Mouse (Mus musculus): ENCODE results near the gene Pbx4. TPM values are rescaled to one million over a fixed set of nuclear protein-coding genes. Genes with fewer than 3 reads are reported as not detected.

Pbx4 gene
- polyA plus RNA-seq, 1 experiment from 2014 or later: 2.0 TPM

GRCm38 (mm10) chr8:69882833-69883600 lies 50.7 kb downstream of the Pbx4 start:
- no peak overlapping the region for H3K4me2 ChIP-seq (ENCODE audit: low read depth, low read length)
- whole genome bisulfite sequencing (ENCODE audit: insufficient replicate concordance): 15% methylated on average over 52 of the region's 52 CpGs

GRCm38 (mm10) chr8:69884141-69884540 lies 51.9 kb downstream of the Pbx4 start:
- WGBS (ENCODE audit: insufficient replicate concordance): 48% methylated on average over 13 of the region's 13 CpGs
- no peaks in the 10 kb centered on the region for H3K36me3 ChIP-seq (ENCODE audit: control insufficient read depth, insufficient read depth)
- no peak for ATAC-seq (ENCODE audit: low read depth)

More at GRCm38 (mm10) chr8:69882833-69883600, 50.7 kb downstream of the Pbx4 start:
- Histone ChIP-seq H3K9me3 (replicated peaks; ENCODE audit: control insufficient read depth, low read length) (no peaks in the 10 kb centered on the region; the same call in 1 of the 2 replicates), H3K36me3 (ENCODE audit: control insufficient read depth, insufficient read depth) (no peaks in the 10 kb centered on the region), H3K27me3 (ENCODE audit: control insufficient read depth, insufficient read depth, low read depth, low read length) (peaks cover 91% of the 10 kb centered on the region), H3K4me3 (ENCODE audit: low read depth, low read length) (no peak overlapping the region), H3K9ac (ENCODE audit: low read depth, low read length) (no peak overlapping the region), H3K27ac (ENCODE audit: low read length) (no peak overlapping the region), H3K4me1 (ENCODE audit: control insufficient read depth, low read depth, low read length) (peaks cover 11% of the 10 kb centered on the region)
- no peak for ATAC-seq (ENCODE audit: low read depth)

GRCm38 (mm10) chr8:69887289-69888243 lies 55.3 kb downstream of the Pbx4 start, which contains the start of gene Cilp2:
Cilp2 (minus strand) TSS chr8:69887687.
- H3K36me3 ChIP-seq (ENCODE audit: control insufficient read depth, insufficient read depth): no peaks in the 10 kb centered on the region
- H3K27ac ChIP-seq (ENCODE audit: low read length): no peak within 1 kb of the TSS
- H3K4me1 ChIP-seq (ENCODE audit: control insufficient read depth, low read depth, low read length): peaks cover 11% of the 10 kb centered on the region
- WGBS (ENCODE audit: insufficient replicate concordance): 1% methylated on average over 60 of the region's 60 CpGs
- H3K4me3 ChIP-seq (ENCODE audit: low read depth, low read length): 0 out of 2 replicates have a peak within 1 kb of the TSS, but pooled peaks have one; percentile 13
- no peaks in the 10 kb centered on the region for H3K9me3 ChIP-seq (replicated peaks; ENCODE audit: control insufficient read depth, low read length)
- H3K4me2 ChIP-seq (ENCODE audit: low read depth, low read length): 0 out of 2 replicates have a peak within 1 kb of the TSS, but pooled peaks have one; percentile 2
- ATAC-seq (ENCODE audit: low read depth): no peak
- no peak within 1 kb of the TSS for H3K9ac ChIP-seq (ENCODE audit: low read depth, low read length)
- H3K27me3 ChIP-seq (ENCODE audit: control insufficient read depth, insufficient read depth, low read depth, low read length): peaks cover 80% of the 10 kb centered on the region

More at GRCm38 (mm10) chr8:69884141-69884540, 51.9 kb downstream of the Pbx4 start:
- no peak overlapping the region for H3K9ac ChIP-seq (ENCODE audit: low read depth, low read length)
- no peak overlapping the region for H3K4me2 ChIP-seq (ENCODE audit: low read depth, low read length)
- H3K4me1 ChIP-seq (ENCODE audit: control insufficient read depth, low read depth, low read length): peaks cover 19% of the 10 kb centered on the region
- no peaks in the 10 kb centered on the region; the same call in 1 of the 2 replicates for H3K9me3 ChIP-seq (replicated peaks; ENCODE audit: control insufficient read depth, low read length)
- H3K27me3 ChIP-seq (ENCODE audit: control insufficient read depth, insufficient read depth, low read depth, low read length): peaks cover 100% of the 10 kb centered on the region
- H3K4me3 ChIP-seq (ENCODE audit: low read depth, low read length): no peak overlapping the region
- H3K27ac ChIP-seq (ENCODE audit: low read length): no peak overlapping the region

DNA sequence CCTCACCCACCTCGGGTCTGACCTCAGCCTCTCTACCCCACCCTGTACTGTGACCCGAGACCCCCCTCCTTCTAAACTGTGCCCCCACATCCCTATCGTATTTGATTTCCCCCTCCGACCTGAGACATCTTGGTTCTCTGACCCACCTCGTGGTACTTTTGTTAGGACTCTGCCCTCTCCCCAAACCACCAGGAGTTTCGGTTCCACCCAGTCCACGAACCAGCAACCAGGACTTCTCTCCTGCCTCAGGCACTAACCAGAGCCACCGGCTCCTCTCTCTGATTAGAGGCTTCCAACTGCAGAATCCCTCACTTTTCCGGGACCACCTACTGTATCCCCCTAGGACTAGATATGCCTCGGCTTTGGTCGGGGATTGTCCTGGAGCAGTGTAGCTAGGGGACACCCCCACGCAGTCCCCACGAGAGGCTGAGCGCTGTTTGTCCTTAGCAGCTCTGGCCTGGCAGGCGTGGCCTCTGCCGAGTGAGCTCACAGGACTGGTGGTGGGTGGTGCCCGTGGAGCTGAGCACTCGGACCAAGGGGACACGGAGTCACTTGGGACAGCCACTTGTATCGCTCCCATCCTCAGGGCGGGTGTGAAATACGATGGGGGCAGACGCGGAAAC lies 56.1 kb downstream of the Pbx4 start:
- no peak for ATAC-seq (ENCODE audit: low read depth)
- WGBS (ENCODE audit: insufficient replicate concordance): 6% methylated on average over 24 of the region's 24 CpGs
- Histone ChIP-seq H3K27me3 (ENCODE audit: control insufficient read depth, insufficient read depth, low read depth, low read length) (peaks cover 72% of the 10 kb centered on the region), H3K27ac (ENCODE audit: low read length) (no peak overlapping the region), H3K9ac (ENCODE audit: low read depth, low read length) (no peak overlapping the region), H3K4me2 (ENCODE audit: low read depth, low read length) (0 out of 2 replicates have a peak overlapping the region, but pooled peaks have one; percentile 2), H3K9me3 (replicated peaks; ENCODE audit: control insufficient read depth, low read length) (no peaks in the 10 kb centered on the region), H3K4me3 (ENCODE audit: low read depth, low read length) (0 out of 2 replicates have a peak overlapping the region, but pooled peaks have one; percentile 3), H3K4me1 (ENCODE audit: control insufficient read depth, low read depth, low read length) (peaks cover 11% of the 10 kb centered on the region), H3K36me3 (ENCODE audit: control insufficient read depth, insufficient read depth) (no peaks in the 10 kb centered on the region; the same call in 1 of the 2 replicates)

GRCm38 (mm10) chr8:69888902-69889301 lies 56.6 kb downstream of the Pbx4 start:
- Histone ChIP-seq H3K27me3 (ENCODE audit: control insufficient read depth, insufficient read depth, low read depth, low read length) (peaks cover 67% of the 10 kb centered on the region), H3K4me2 (ENCODE audit: low read depth, low read length) (0 out of 2 replicates have a peak overlapping the region, but pooled peaks have one; percentile 2), H3K9me3 (replicated peaks; ENCODE audit: control insufficient read depth, low read length) (no peaks in the 10 kb centered on the region), H3K27ac (ENCODE audit: low read length) (no peak overlapping the region), H3K4me1 (ENCODE audit: control insufficient read depth, low read depth, low read length) (peaks cover 11% of the 10 kb centered on the region), H3K36me3 (ENCODE audit: control insufficient read depth, insufficient read depth) (peaks cover 5% of the 10 kb centered on the region; the same call in 1 of the 2 replicates), H3K9ac (ENCODE audit: low read depth, low read length) (no peak overlapping the region), H3K4me3 (ENCODE audit: low read depth, low read length) (0 out of 2 replicates have a peak overlapping the region, but pooled peaks have one; percentile 3)
- WGBS (ENCODE audit: insufficient replicate concordance): 7% methylated on average over 32 of the region's 32 CpGs
- no peak for ATAC-seq (ENCODE audit: low read depth)

GRCm38 (mm10) chr8:69890813-69891241 lies 58.5 kb downstream of the Pbx4 start:
- H3K4me3 ChIP-seq (ENCODE audit: low read depth, low read length): no peak overlapping the region
- no peak for ATAC-seq (ENCODE audit: low read depth)
- no peak overlapping the region for H3K27ac ChIP-seq (ENCODE audit: low read length)
- no peak overlapping the region for H3K9ac ChIP-seq (ENCODE audit: low read depth, low read length)
- peaks cover 48% of the 10 kb centered on the region for H3K27me3 ChIP-seq (ENCODE audit: control insufficient read depth, insufficient read depth, low read depth, low read length)
- peaks cover 13% of the 10 kb centered on the region for H3K4me1 ChIP-seq (ENCODE audit: control insufficient read depth, low read depth, low read length)
- peaks cover 8% of the 10 kb centered on the region; the same call in 1 of the 2 replicates for H3K36me3 ChIP-seq (ENCODE audit: control insufficient read depth, insufficient read depth)
- no peaks in the 10 kb centered on the region for H3K9me3 ChIP-seq (replicated peaks; ENCODE audit: control insufficient read depth, low read length)
- WGBS (ENCODE audit: insufficient replicate concordance): 34% methylated on average over 19 of the region's 19 CpGs
- H3K4me2 ChIP-seq (ENCODE audit: low read depth, low read length): no peak overlapping the region

- WGBS (ENCODE audit: insufficient replicate concordance): 63% methylated on average over 17 of the region's 17 CpGs
- Histone ChIP-seq H3K27ac (ENCODE audit: low read length) (no peak overlapping the region), H3K27me3 (ENCODE audit: control insufficient read depth, insufficient read depth, low read depth, low read length) (peaks cover 17% of the 10 kb centered on the region), H3K4me2 (ENCODE audit: low read depth, low read length) (no peak overlapping the region), H3K9me3 (replicated peaks; ENCODE audit: control insufficient read depth, low read length) (no peaks in the 10 kb centered on the region), H3K4me3 (ENCODE audit: low read depth, low read length) (no peak overlapping the region), H3K36me3 (ENCODE audit: control insufficient read depth, insufficient read depth) (peaks cover 8% of the 10 kb centered on the region; the same call in 1 of the 2 replicates), H3K4me1 (ENCODE audit: control insufficient read depth, low read depth, low read length) (peaks cover 21% of the 10 kb centered on the region), H3K9ac (ENCODE audit: low read depth, low read length) (no peak overlapping the region)
- peak; percentile 33; the same call in 1 of the 2 replicates for ATAC-seq (ENCODE audit: low read depth)
These were observed 61.6 kb downstream of the Pbx4 start for GRCm38 (mm10) chr8:69893863-69894262.

DNA sequence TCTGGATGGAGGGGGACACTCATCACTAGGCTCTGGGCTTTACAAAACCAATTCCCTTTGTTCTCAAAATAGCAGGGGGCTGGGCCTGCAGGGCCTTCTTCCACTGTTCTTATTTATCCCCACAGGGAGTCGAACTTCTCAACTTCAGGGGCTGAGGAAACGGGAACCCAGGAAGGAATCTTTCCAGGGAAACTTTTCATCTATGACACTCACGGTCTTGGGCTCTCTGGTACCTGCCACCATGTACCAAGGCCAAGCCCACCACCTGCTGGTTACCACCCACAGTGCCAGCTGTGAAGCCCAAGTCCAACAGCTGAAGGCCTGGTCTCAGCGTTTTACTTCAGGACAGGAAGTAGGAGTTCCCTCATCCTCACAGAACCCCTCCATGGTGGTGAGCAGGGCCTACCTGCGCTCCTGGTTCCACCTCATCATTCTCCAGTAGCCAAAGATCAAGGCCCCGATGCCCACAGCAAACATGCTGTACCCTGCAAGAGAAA lies 62.6 kb downstream of the Pbx4 start:
- H3K4me2 ChIP-seq (ENCODE audit: low read depth, low read length): no peak overlapping the region
- peaks cover 26% of the 10 kb centered on the region for H3K4me1 ChIP-seq (ENCODE audit: control insufficient read depth, low read depth, low read length)
- ATAC-seq (ENCODE audit: low read depth): no peak
- H3K9ac ChIP-seq (ENCODE audit: low read depth, low read length): no peak overlapping the region
- peaks cover 8% of the 10 kb centered on the region; the same call in 1 of the 2 replicates for H3K36me3 ChIP-seq (ENCODE audit: control insufficient read depth, insufficient read depth)
- no peak overlapping the region for H3K4me3 ChIP-seq (ENCODE audit: low read depth, low read length)
- peaks cover 7% of the 10 kb centered on the region for H3K27me3 ChIP-seq (ENCODE audit: control insufficient read depth, insufficient read depth, low read depth, low read length)
- 70% methylated on average over 6 of the region's 6 CpGs for WGBS (ENCODE audit: insufficient replicate concordance)
- H3K27ac ChIP-seq (ENCODE audit: low read length): no peak overlapping the region
- no peaks in the 10 kb centered on the region for H3K9me3 ChIP-seq (replicated peaks; ENCODE audit: control insufficient read depth, low read length)
